Mouse (Mus musculus) kidney, adult 9 months (tissue): Measurements from ENCODE around the gene Cnst.
A peak's percentile ranks its signal among the peaks of the same experiment; 100 is the strongest.

ENCODE experiments used
- DNase-seq: peaks from one replicate; pipeline ENCODE4 v3.0.0; 2022

Gene Cnst

DNA sequence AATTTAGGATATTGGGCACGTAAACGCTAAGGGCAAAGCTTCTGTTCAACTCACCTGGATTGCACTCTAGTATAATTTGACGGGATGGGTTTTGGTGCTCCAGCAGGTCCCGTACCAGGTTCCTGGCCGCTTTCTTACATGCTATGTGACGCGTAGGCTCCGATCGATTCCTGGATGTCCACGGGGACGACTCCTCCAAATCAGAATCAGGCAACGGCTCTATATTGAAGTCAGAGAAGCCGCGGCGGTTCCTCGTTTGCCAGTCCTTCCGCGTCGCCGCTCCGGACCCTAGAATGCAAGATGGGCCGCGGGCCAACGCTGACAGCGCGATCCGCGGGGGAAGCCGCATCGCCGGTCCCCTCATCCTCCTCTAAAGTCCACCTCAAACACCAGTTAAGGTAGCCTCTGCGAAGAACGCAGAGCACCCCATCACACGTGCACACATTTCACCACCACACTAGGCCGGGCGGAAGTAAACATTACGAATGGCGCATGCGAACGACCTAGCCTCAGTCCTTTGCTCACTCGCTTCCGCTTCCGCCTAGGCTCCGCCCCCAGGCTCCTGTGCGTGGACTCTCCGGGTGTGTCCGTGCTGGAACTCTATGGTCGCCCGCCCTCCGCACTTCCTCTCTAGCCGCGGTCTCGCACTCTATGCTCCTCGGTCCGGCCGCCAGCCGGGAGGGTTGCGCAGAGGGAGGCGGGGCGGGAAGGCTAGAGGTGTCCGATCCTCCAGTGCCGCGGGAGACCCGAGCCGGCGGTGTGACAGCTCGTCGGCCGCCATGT, at the start of gene Cnst, which contains the start of gene Tfb2m:
Gene Cnst (plus strand): TSS at position 603 of the 783 bp plus-strand sequence.
Gene Tfb2m (minus strand): TSS at position 500 of the 783 bp plus-strand sequence.
- peak; percentile 99 for DNase-seq

- DNase-seq = no peak
These were observed 46.9 kb upstream of the Cnst start for GRCm38 (mm10) chr1:179499257-179499656.

DNA sequence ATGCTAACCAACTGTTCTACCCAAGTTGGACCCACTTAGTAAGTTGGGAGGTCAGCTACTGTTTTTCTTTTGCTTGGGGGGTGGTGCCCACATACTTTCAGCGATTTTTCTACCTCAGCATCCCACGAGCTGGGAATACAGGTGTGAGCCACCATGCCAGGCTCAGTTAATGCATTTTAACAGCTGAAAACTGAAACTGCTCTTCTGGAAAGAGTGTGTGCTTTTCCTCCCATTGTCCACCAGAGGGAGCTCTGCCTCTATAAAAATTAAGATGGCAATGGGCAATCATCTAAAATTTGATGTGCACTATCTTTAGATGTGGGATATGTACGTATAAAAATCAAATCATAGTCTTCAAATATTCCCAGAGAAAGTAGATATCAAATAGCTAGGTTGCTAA, 43.6 kb upstream of the Cnst start:
- DNase-seq = peak; percentile 16

DNA sequence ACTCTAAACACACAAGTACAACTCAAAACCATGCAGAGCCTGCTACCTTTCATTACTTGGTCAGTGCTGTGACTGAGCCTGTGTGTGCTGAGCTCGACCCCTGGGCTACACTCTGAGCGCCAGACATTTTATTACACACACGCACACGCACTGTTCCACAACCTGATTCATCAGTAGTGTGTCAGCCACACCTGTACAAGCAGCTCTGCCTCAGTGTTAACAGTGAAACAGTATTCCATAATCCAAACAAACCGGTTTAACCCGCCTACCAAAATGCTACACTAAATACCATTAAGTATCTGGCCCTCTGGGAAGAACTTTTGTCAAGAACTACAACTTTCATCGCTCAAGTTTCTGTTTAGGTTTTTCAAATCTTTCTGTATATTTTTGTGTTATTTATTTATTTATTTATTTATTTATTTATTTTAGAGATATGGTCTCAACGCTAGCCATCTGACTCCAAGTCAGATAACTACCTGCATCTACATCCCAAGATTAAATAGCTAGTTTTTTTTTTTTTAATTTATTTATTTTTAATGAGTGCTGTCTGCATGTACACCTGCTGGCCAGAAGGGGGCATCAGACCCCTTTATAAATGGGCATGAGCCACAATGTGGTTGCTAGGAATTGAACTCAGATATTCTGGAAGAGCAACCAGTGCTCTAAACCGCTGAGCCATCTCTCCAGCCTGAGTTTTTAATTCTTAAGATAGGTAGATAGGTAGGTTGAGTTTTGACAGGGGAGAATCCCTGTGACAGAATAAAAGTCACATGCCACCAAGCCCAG, 39.4 kb upstream of the Cnst start:
- peak; percentile 24 for DNase-seq

- DNase-seq = no peak
These were observed 35.4 kb upstream of the Cnst start for GRCm38 (mm10) chr1:179510546-179511340.

GRCm38 (mm10) chr1:179511895-179512294, 34.3 kb upstream of the Cnst start:
- no peak for DNase-seq

DNA sequence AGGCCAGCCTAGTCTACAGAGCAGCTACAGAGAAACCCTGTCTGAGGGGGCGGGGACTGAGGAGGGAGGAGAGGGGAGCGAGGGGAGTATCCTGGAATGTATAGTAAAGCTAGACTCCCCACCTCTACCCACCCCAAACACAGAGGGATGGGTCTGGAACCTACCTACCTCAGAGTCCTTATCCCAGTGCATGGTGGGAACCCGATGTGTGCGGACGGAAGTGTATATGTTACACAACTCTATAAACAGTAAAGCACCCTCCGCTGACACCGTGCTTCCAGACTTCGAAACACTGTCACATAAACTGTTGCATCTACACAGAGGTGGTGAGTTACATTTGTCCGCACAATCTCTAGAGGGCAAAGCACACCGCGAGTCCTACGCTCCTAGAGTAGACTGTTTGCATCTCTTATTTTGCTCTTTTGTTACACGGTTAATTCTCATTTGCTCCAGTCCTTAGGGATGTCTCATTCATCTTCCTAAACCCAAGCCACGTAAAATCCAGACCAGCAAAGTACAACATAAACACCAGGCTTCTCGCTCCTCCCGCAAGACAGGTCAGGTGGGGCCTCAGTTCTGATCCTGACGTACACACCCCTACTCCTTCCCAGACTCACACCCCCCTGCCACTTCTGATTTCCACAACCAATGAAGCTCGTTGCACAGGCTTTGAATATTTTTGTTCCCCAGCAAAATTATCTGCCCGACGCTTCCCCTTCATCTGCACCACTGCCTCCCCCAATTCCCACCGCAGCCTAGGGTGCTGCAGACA, 29.0 kb upstream of the Cnst start:
- peak; percentile 14 for DNase-seq

GRCm38 (mm10) chr1:179517713-179518465, 28.3 kb upstream of the Cnst start, which contains the start of gene Smyd3:
Gene Smyd3 (minus strand): TSS chr1:179518041.
- DNase-seq = peak; percentile 85

- no peak for DNase-seq
These were observed 26.3 kb upstream of the Cnst start for GRCm38 (mm10) chr1:179519901-179520300.

DNA sequence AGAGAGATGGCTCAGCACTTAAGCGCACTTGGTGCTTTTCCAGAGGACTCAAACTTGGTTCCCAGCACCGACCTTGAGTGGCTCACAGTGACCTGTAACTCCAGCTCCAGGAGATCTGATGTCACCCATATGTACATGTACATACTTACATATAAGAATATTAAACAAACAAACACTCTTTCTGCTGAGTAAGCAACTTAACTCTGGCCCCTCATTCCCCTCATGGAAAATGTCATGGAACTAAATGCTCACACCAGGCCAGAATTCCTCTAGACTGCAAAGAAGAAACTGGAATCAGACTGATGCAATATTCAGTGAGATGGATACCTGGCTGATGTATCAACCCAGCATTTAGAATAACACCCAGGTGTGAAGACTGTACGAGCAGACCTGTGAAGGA, 7.1 kb upstream of the Cnst start:
- DNase-seq = no peak

GRCm38 (mm10) chr1:179539887-179540286, 6.3 kb upstream of the Cnst start:
- DNase-seq = no peak

DNA sequence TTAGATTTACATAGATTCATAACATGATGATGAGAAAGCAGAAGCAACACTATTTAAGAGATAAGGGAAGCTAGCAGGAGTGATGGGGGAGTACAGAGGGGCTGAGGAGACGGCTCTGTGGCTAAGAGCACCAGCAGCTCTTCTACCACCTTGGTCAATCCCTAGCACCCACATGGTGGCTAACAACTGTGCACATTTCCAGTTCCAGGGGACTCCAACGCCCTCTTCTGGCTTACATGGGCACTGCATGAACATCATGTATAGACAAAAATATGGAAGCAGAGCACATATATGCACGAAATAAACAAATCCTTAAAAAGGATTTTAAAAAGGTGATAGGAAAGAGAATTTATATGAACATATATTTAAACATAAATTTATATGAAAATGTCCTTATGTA, 4.7 kb upstream of the Cnst start:
- DNase-seq = no peak

DNA sequence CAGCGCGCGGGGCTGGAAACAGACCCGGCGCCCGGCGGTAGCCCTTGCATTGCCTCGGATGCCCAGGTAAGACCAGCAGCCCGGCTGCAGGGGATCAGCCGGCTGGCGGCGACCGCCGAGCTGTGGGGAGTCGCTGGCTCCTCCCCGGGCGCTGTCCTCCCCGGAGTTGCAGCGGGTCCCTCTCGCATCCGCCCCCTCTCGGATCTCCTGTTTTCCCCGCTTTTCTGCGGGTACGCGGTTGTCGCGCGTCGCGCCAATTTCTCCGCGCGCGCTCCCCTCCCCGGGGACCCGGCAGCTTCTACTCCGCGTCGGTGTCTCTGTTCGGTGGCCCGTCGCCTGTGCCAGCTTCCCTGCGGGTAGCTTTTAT, 364 bp downstream of the Cnst start:
- DNase-seq = no peak

GRCm38 (mm10) chr1:179547176-179547575, 1.0 kb downstream of the Cnst start:
- peak; percentile 32 for DNase-seq

- DNase-seq = no peak
These were observed 2.0 kb downstream of the Cnst start for GRCm38 (mm10) chr1:179548220-179548619.

DNA sequence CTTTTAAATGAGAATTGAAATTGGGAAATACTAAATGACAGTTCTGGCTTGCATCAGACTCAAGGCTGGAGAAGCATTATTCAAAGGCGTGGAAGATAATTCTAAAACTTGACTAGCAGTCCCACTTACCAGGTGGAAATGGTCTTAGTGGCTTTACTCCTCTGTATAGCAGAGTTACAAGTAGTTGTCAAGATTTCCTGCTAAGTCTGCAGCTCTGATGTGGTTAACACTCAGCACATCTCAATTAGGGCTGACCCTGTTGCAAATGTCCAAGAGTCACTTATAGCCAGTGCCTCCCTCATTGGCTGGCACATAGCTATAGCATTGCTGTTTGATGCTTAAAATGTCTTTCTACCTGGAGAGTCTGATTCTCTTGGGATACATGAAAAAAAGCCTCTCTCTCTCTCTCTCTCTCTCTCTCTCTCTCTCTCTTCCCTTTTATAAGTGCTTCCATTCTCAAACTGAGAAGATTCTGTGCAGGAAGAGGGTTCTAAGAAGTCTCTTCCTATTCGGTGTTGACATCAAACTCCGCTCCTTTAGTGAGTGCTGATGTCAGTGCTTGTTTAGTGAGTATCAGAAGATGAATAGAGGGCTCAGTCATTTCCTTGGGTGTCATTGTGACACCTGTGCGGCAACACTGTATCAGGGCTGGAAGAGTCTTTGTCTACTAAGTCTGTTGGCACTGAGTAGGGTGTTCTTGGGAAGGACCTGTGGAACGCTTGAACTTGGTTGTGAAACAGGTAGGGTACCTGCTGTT, 3.0 kb downstream of the Cnst start:
- DNase-seq = no peak

DNA sequence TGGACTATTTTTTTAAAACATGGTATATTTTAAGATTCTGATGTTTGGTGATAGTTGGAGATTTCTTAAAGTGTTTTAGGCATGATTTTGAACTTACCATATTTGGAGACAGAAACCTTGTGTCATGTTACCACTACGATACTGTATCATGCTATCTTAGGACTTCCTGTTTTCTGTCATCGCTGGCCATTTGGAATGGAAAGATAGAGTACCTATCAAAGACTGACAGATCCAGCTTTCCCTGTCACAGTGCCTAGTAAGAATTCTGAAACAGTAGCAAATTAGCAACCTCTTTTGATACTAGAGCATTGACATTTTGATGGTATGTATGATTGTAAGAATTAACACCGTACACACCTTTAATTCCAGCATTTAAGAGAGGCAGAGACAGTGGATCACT, 5.2 kb downstream of the Cnst start:
- no peak for DNase-seq

GRCm38 (mm10) chr1:179551921-179552320, 5.8 kb downstream of the Cnst start:
- no peak for DNase-seq

GRCm38 (mm10) chr1:179552751-179553150, 6.6 kb downstream of the Cnst start:
- no peak for DNase-seq

GRCm38 (mm10) chr1:179553197-179553948, 7.2 kb downstream of the Cnst start:
- DNase-seq = peak; percentile 35
